In the genomic region with DNA sequence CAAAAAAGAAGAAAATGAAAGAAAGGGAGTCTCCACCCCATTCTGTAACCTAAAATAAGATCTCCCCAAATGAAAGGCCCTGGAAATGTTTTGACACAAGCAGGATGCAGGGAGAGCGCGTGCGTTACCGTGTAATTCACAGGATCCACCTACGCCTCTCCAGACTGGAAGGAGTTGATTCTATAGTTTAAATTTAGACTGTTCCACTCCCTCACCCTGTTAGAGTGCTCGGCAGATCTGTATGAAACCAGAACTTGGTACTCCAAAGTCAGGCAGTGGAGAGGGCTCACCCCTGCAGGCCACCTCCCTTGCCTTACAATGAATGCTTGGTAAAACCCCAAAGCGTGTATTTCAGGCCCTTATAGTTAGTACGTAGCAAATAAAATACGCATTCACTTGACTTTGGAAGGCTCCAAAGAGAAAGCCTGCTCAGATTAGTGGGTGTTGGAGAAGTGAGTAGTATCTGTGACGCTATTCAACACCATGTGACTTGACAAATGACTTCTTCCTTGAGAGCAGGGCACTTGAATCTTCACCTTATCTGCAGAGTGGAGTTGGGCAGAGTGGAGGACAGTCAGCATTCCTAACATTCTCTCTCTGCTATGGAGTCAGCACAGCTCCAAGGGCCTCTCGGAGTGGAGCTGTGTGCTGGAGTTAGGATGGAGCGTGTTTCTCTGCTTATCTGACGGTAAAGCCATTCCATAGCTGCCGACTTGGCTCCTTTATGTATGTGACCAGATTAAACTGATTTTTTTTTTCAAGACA, we compare ENCODE assay signal across 8 mouse cellular contexts. TPM values are rescaled to one million over a fixed set of nuclear protein-coding genes. Genes with fewer than 3 reads are reported as not detected.
DNase-seq lines count a peak whose midpoint lies in the region; ATAC-seq and TF ChIP-seq lines count a peak whose summit lies in the region.

No protein-coding gene starts in this region.

- peak; percentile 29 for DNase-seq in kidney, adult 18-20 months
- no peak for DNase-seq in kidney, postnatal 4 days
- DNase-seq in lung, postnatal 4 days = peak; percentile 27 to 48
- DNase-seq in gastrocnemius, postnatal 4 days (ENCODE audit: low spot score in 2 of 2) = no peak
- no peak for DNase-seq in thymus, postnatal 10 days (ENCODE audit: low spot score in 2 of 2)
- no peak for DNase-seq in layer of hippocampus, adult 9-10 months (ENCODE audit: low spot score)

- H3K36me3 ChIP-seq in forebrain, embryonic 15.5 days = peaks cover 12% of the 10 kb centered on the region

- no peaks in the 10 kb centered on the region for H3K27me3 ChIP-seq in forebrain, embryonic 15.5 days

- no peak for TF ChIP-seq CTCF in bone marrow macrophage, adult 2 months (IDR thresholded peaks at IDR 0.05; ENCODE audit: low read depth, low read length)

- H3K9me3 ChIP-seq in forebrain, embryonic 15.5 days = no peaks in the 10 kb centered on the region

- TF ChIP-seq POLR2A in bone marrow macrophage, adult 2 months (IDR thresholded peaks at IDR 0.05; ENCODE audit: borderline replicate concordance, low read depth, low read length) = no peak

- H3K27ac ChIP-seq in bone marrow macrophage, adult 2 months (ENCODE audit: insufficient read depth, low read depth, low read length) = peak overlapping the region; percentile 75
- H3K27ac ChIP-seq in forebrain, embryonic 15.5 days (replicated peaks) = peak overlapping the region; percentile 34

- 66% methylated on average over 14 of the region's 14 CpGs for WGBS in forebrain, embryonic 15.5 days

- H3K4me2 ChIP-seq in forebrain, embryonic 15.5 days (replicated peaks) = 0 out of 2 replicates have a peak overlapping the region, but pooled peaks have one; percentile 4

- H3K4me3 ChIP-seq in bone marrow macrophage, adult 2 months (ENCODE audit: insufficient read depth, low read length) = no peak overlapping the region
- H3K4me3 ChIP-seq in forebrain, embryonic 15.5 days = no peak overlapping the region

- H3K9ac ChIP-seq in forebrain, embryonic 15.5 days (replicated peaks) = no peak overlapping the region

- H3K4me1 ChIP-seq in bone marrow macrophage, adult 2 months (ENCODE audit: control insufficient read depth, insufficient read depth, low read length) = peaks cover 58% of the 10 kb centered on the region
- H3K4me1 ChIP-seq in forebrain, embryonic 15.5 days = peaks cover 64% of the 10 kb centered on the region

- 0 out of 2 replicates have a peak, but pooled peaks have one; percentile 4 for ATAC-seq in forebrain, embryonic 15.5 days (replicated peaks)

RNA-seq across cellular contexts. Expression of a gene that starts 8.4 kb away (rescaled TPM):
- polyA plus RNA-seq in bone marrow macrophage, adult 2 months (2012; ENCODE audit: insufficient read depth, insufficient read length, missing spikeins) = 152 and 178 TPM in 2 replicates
- 39.7 and 43.7 TPM in 2 replicates for polyA plus RNA-seq in forebrain, embryonic 15.5 days (2015; fragmentation: Nextera tagmentation; extraction: Ambion mirVana)
- 100 to 1,000 TPM; 112 to 117 TPM for total RNA-seq in gastrocnemius, postnatal 4 days (2021)

Comparison
In these comparisons a context has a peak if more than half of its experiments do, and no peak if none do; other contexts are left out.
1. DNase-seq: peak in kidney, adult 18-20 months (single experiment) and lung, postnatal 4 days (2 of 2); none in kidney, postnatal 4 days (0 of 2), gastrocnemius, postnatal 4 days (0 of 2), thymus, postnatal 10 days (0 of 2) and layer of hippocampus, adult 9-10 months (single experiment).